Mouse (Mus musculus) hematopoietic stem cell, adult 5-6 weeks (primary cell): ENCODE data around the gene Mbnl1. TPM values are rescaled to one million over a fixed set of nuclear protein-coding genes. Genes with fewer than 3 reads are reported as not detected.

Experiments
- ATAC-seq, 2 experiments: fragments of 125-278 bp in 1 of 2; replicated peaks in 1 of 2; 2 replicates each; pipeline ENCODE4 v1.8.0; 2016 to 2017; ENCODE audit warnings: inconsistent platforms in 2 of 2, mild to moderate bottlenecking in 2 of 2, moderate number of reproducible peaks in 2 of 2, low read depth in 1 of 2, moderate TSS enrichment in 1 of 2; ENCODE audit not compliant: low FRiP score in 2 of 2, poor library complexity in 2 of 2, severe bottlenecking in 2 of 2, insufficient read depth in 1 of 2, low TSS enrichment in 1 of 2
- total RNA-seq: library from RNA; stranded (forward); fragments of 172-1452, 232-1000 nt; gene quantifications from 2 replicates; pipeline ENCODE4 v1.2.3, GENCODE M21; 2017

Gene Mbnl1
- total RNA-seq, 1 experiment from 2014 or later, result 750 TPM

- peak in 1 of 2 experiments; percentile 57; a peak in 1 of 4 replicates for ATAC-seq
Measured at GRCm38 (mm10) chr3:60546196-60546595, 73.6 kb downstream of the Mbnl1 start.

GRCm38 (mm10) chr3:60546904-60547303, 74.3 kb downstream of the Mbnl1 start:
- ATAC-seq, result no peak

- no peak for ATAC-seq
Measured at GRCm38 (mm10) chr3:60550492-60550891, 77.9 kb downstream of the Mbnl1 start.

GRCm38 (mm10) chr3:60551650-60552049, 79.0 kb downstream of the Mbnl1 start:
- no peak for ATAC-seq

GRCm38 (mm10) chr3:60553011-60553410, 80.4 kb downstream of the Mbnl1 start:
- no peak for ATAC-seq

- no peak for ATAC-seq
Measured at GRCm38 (mm10) chr3:60556596-60556995, 84.0 kb downstream of the Mbnl1 start.

- no peak for ATAC-seq
Measured at GRCm38 (mm10) chr3:60558252-60558862, 85.7 kb downstream of the Mbnl1 start.

- no peak for ATAC-seq
Measured at GRCm38 (mm10) chr3:60559762-60560161, 87.1 kb downstream of the Mbnl1 start.

GRCm38 (mm10) chr3:60563529-60564243, 91.1 kb downstream of the Mbnl1 start:
- ATAC-seq, result no peak

GRCm38 (mm10) chr3:60564244-60564643, 91.6 kb downstream of the Mbnl1 start:
- ATAC-seq, result no peak

- ATAC-seq, result no peak
Measured at GRCm38 (mm10) chr3:60565204-60565603, 92.6 kb downstream of the Mbnl1 start.

- ATAC-seq, result no peak
Measured at GRCm38 (mm10) chr3:60565950-60566349, 93.3 kb downstream of the Mbnl1 start.

- ATAC-seq, result no peak
Measured at GRCm38 (mm10) chr3:60568171-60568684, 95.6 kb downstream of the Mbnl1 start.

GRCm38 (mm10) chr3:60568801-60569568, 96.4 kb downstream of the Mbnl1 start:
- ATAC-seq, result no peak

GRCm38 (mm10) chr3:60569781-60570180, 97.2 kb downstream of the Mbnl1 start:
- no peak for ATAC-seq

GRCm38 (mm10) chr3:60570491-60571022, 97.9 kb downstream of the Mbnl1 start:
- peak in 1 of 2 experiments; percentile 40; a peak in 3 of 4 replicates for ATAC-seq

GRCm38 (mm10) chr3:60571493-60571892, 98.9 kb downstream of the Mbnl1 start:
- no peak for ATAC-seq

GRCm38 (mm10) chr3:60574199-60574598, 101.6 kb downstream of the Mbnl1 start:
- peak in 1 of 2 experiments; percentile 38; a peak in 2 of 4 replicates for ATAC-seq
